Comparison of ENCODE assay signal across 31 mouse cellular contexts in the genomic region with DNA sequence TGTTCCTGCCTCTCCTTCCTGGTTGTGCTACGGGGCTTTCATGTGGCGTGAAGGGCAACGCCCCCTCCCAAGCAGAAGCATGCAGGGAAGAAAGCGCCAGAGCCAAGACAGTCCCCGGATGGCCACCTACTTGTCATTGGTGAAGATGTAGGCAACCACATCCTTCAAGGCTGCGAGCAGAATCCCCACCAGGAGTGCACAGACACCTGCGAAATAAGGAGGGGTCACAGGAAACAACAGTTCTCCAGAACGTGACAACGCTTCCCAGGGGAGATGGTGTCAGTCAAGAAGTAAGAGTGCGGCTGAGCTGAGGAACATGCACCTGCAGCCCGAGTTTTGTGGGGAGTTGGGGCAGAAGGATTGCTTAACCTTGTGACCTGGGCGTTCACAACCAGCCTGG. TPM values are rescaled to one million over a fixed set of nuclear protein-coding genes. Genes with fewer than 3 reads are reported as not detected.
A peak's percentile ranks its signal among the peaks of the same experiment; 100 is the strongest.
DNase-seq lines count a peak whose midpoint lies in the region; ATAC-seq lines count a peak whose summit lies in the region.
"Had no signal": no experiment of that assay in that cellular context is flagged by ENCODE, and none has a peak within 500 bp of the region (broad histone marks: within the 10 kb centered on the region; RNA-seq: fewer than 3 reads in every experiment).

No protein-coding gene starts in this region.

- H3K36me3 ChIP-seq in embryonic facial prominence, embryonic 14.5 days (ENCODE audit: control insufficient read depth, insufficient read depth, low read length) = no peaks in the 10 kb centered on the region
- no peaks in the 10 kb centered on the region for H3K36me3 ChIP-seq in embryonic facial prominence, embryonic 10.5 days (replicated peaks)
- H3K36me3 ChIP-seq in hindbrain, embryonic 12.5 days = no peaks in the 10 kb centered on the region
- H3K36me3 ChIP-seq: heart, embryonic 15.5 days; hindbrain, embryonic 15.5 days; limb, embryonic 13.5 days; liver, embryonic 13.5 days; neural tube, embryonic 12.5 days had no signal

- DNase-seq in embryonic facial prominence, embryonic 14.5 days (ENCODE audit: low spot score) = peak; percentile 27
- no peak for DNase-seq in embryonic facial prominence, embryonic 10.5 days (ENCODE audit: low spot score)
- DNase-seq in ZHBTc4 (ENCODE audit: low read depth, low spot score) = peak; percentile 30
- peak; percentile 35 for DNase-seq in testis, postnatal 10 days (ENCODE audit: low spot score)
- DNase-seq in thymus, postnatal 25 days = peak; percentile 69
- no peak for DNase-seq in urinary bladder, postnatal 10 days (ENCODE audit: low spot score)
- DNase-seq in urinary bladder, adult 2 months (ENCODE audit: low spot score) = no peak
- DNase-seq: adrenal gland, postnatal 14 days; cerebellum, adult 9-11 months; gastrocnemius, adult 2 months; heart, postnatal 4 days; kidney, adult 9 months; kidney, postnatal 25 days; liver, embryonic 13.5 days; lung, embryonic 14.5 days; lung, postnatal 36 days; midbrain, embryonic 14.5 days; retina, postnatal 1 day; right cerebral cortex, postnatal 25 days had no signal

- no peak; the same call in 1 of the 2 replicates for ATAC-seq in embryonic facial prominence, embryonic 14.5 days (ENCODE audit: low read depth)
- no peak for ATAC-seq in hindbrain, embryonic 12.5 days (ENCODE audit: low FRiP score)
- ATAC-seq: intestine, embryonic 16.5 days had no signal

- H3K4me2 ChIP-seq in embryonic facial prominence, embryonic 14.5 days (ENCODE audit: low read depth, low read length) = no peak overlapping the region
- no peak overlapping the region for H3K4me2 ChIP-seq in hindbrain, embryonic 12.5 days (replicated peaks)
- H3K4me2 ChIP-seq: heart, embryonic 15.5 days; hindbrain, embryonic 15.5 days; limb, embryonic 13.5 days; lung, embryonic 14.5 days; neural tube, embryonic 12.5 days had no signal

- no peak overlapping the region for H3K27ac ChIP-seq in embryonic facial prominence, embryonic 14.5 days (replicated peaks; ENCODE audit: low read depth, low read length)
- no peak overlapping the region for H3K27ac ChIP-seq in embryonic facial prominence, embryonic 10.5 days (replicated peaks)
- no peak overlapping the region for H3K27ac ChIP-seq in hindbrain, embryonic 12.5 days
- H3K27ac ChIP-seq: gastrocnemius, adult 2 months; heart, embryonic 15.5 days; hindbrain, embryonic 15.5 days; layer of hippocampus, adult 2 months; limb, embryonic 13.5 days; liver, embryonic 13.5 days; neural tube, embryonic 12.5 days had no signal

- no peaks in the 10 kb centered on the region for H3K27me3 ChIP-seq in embryonic facial prominence, embryonic 14.5 days (replicated peaks; ENCODE audit: control insufficient read depth, insufficient read depth, low read length)
- H3K27me3 ChIP-seq in embryonic facial prominence, embryonic 10.5 days (replicated peaks; ENCODE audit: low read depth, poor library complexity, severe bottlenecking) = no peaks in the 10 kb centered on the region; the same call in 1 of the 2 replicates
- no peaks in the 10 kb centered on the region for H3K27me3 ChIP-seq in hindbrain, embryonic 12.5 days
- H3K27me3 ChIP-seq: heart, embryonic 15.5 days; hindbrain, embryonic 15.5 days; limb, embryonic 13.5 days; liver, embryonic 13.5 days; neural tube, embryonic 12.5 days had no signal

- no peak overlapping the region for H3K4me3 ChIP-seq in embryonic facial prominence, embryonic 14.5 days (ENCODE audit: low read depth, low read length)
- no peak overlapping the region for H3K4me3 ChIP-seq in embryonic facial prominence, embryonic 10.5 days
- no peak overlapping the region for H3K4me3 ChIP-seq in hindbrain, embryonic 12.5 days
- H3K4me3 ChIP-seq: gastrocnemius, adult 2 months; heart, embryonic 15.5 days; hindbrain, embryonic 15.5 days; layer of hippocampus, adult 2 months; limb, embryonic 13.5 days; liver, embryonic 13.5 days; megakaryocyte, embryonic 14.5 days; neural tube, embryonic 12.5 days had no signal

- no peak overlapping the region for H3K9ac ChIP-seq in embryonic facial prominence, embryonic 14.5 days (ENCODE audit: low read depth, low read length)
- no peak overlapping the region for H3K9ac ChIP-seq in hindbrain, embryonic 12.5 days
- H3K9ac ChIP-seq: heart, embryonic 15.5 days; hindbrain, embryonic 15.5 days; limb, embryonic 13.5 days; liver, embryonic 13.5 days; lung, embryonic 14.5 days; neural tube, embryonic 12.5 days had no signal

- no peaks in the 10 kb centered on the region for H3K4me1 ChIP-seq in embryonic facial prominence, embryonic 14.5 days (ENCODE audit: control insufficient read depth, insufficient read depth, low read length)
- H3K4me1 ChIP-seq in embryonic facial prominence, embryonic 10.5 days = peaks cover 7% of the 10 kb centered on the region
- no peaks in the 10 kb centered on the region for H3K4me1 ChIP-seq in hindbrain, embryonic 12.5 days
- H3K4me1 ChIP-seq: hindbrain, embryonic 15.5 days; neural tube, embryonic 12.5 days had no signal

- H3K9me3 ChIP-seq in embryonic facial prominence, embryonic 14.5 days (ENCODE audit: control insufficient read depth, low read length) = 0 out of 2 replicates have a peak, but pooled peaks cover 8% of the 10 kb centered on the region
- 0 out of 2 replicates have a peak, but pooled peaks cover 4% of the 10 kb centered on the region for H3K9me3 ChIP-seq in embryonic facial prominence, embryonic 10.5 days
- no peaks in the 10 kb centered on the region for H3K9me3 ChIP-seq in hindbrain, embryonic 12.5 days (replicated peaks)
- H3K9me3 ChIP-seq: heart, embryonic 15.5 days; hindbrain, embryonic 15.5 days; liver, embryonic 13.5 days had no signal

- WGBS in embryonic facial prominence, embryonic 14.5 days = 50% methylated on average over 12 of the region's 12 CpGs
- WGBS in embryonic facial prominence, embryonic 10.5 days = 62% methylated on average over 12 of the region's 12 CpGs
- 63% methylated on average over 12 of the region's 12 CpGs for WGBS in hindbrain, embryonic 12.5 days

RNA-seq across cellular contexts. Expression of a gene that starts 32.8 kb away (rescaled TPM):
- 0.29 TPM in 1 of 2 replicates, not detected in the other for polyA plus RNA-seq in embryonic facial prominence, embryonic 14.5 days (2014; fragmentation: Nextera tagmentation; extraction: Ambion mirVana)
- polyA plus RNA-seq in embryonic facial prominence, embryonic 10.5 days (2016; fragmentation: Nextera tagmentation; extraction: Ambion mirVana) = not detected in 2 replicates
- polyA plus RNA-seq in urinary bladder, adult 2 months (2012; rRNA removed) = 0.25 and 0.41 TPM in 2 replicates
- not detected in 2 replicates for polyA plus RNA-seq in hindbrain, embryonic 12.5 days (2016; fragmentation: Nextera tagmentation; extraction: Ambion mirVana)
- polyA plus RNA-seq: embryonic facial prominence, embryonic 11.5 days; forebrain, embryonic 11.5 days; hindbrain, embryonic 15.5 days; intestine, embryonic 16.5 days; lung, embryonic 14.5 days; midbrain, embryonic 14.5 days; neural tube, embryonic 12.5 days; spleen, adult 2 months; stomach, embryonic 14.5 days had no signal

RNA-seq across cellular contexts. Expression of a gene that starts 42.6 kb away (rescaled TPM):
- polyA plus RNA-seq in embryonic facial prominence, embryonic 14.5 days (2014; fragmentation: Nextera tagmentation; extraction: Ambion mirVana) = 36.4 and 37.4 TPM in 2 replicates
- 16.7 and 17.6 TPM in 2 replicates for polyA plus RNA-seq in embryonic facial prominence, embryonic 10.5 days (2016; fragmentation: Nextera tagmentation; extraction: Ambion mirVana)
- polyA plus RNA-seq in urinary bladder, adult 2 months (2012; rRNA removed) = 71.3 and 77.7 TPM in 2 replicates
- 23.7 and 25.9 TPM in 2 replicates for polyA plus RNA-seq in hindbrain, embryonic 12.5 days (2016; fragmentation: Nextera tagmentation; extraction: Ambion mirVana)

Comparison
In these comparisons a context has a peak if more than half of its experiments do, and no peak if none do; other contexts are left out.
1. DNase-seq: peak in embryonic facial prominence, embryonic 14.5 days (single experiment), ZHBTc4 (single experiment), testis, postnatal 10 days (single experiment) and thymus, postnatal 25 days (single experiment); none in embryonic facial prominence, embryonic 10.5 days (single experiment), urinary bladder, postnatal 10 days (single experiment) and urinary bladder, adult 2 months (single experiment).